Mouse (Mus musculus) erythroblast, embryonic 14.5 days (primary cell): Measurements from ENCODE around the gene Slc12a6.

Experiments
- GATA1 ChIP-seq: IDR thresholded peaks from 2 replicates; pipeline ENCODE4 v1.6.1; 2012; ENCODE audit warnings: low read length, inconsistent platforms, mixed read lengths
- TAL1 ChIP-seq: IDR thresholded peaks from 3 replicates; pipeline ENCODE4 v1.6.1; 2012; ENCODE audit warnings: low read length, inconsistent platforms, mixed read lengths

- TF ChIP-seq TAL1 = no peak
- TF ChIP-seq GATA1 = no peak
These were observed 107.5 kb downstream of the Slc12a6 start for GRCm38 (mm10) chr2:112373141-112373540.
